Mouse (Mus musculus) adrenal gland, postnatal 4 days (tissue): ENCODE results near the gene Sae1. TPM values are rescaled to one million over a fixed set of nuclear protein-coding genes. Genes with fewer than 3 reads are reported as not detected.
A peak's percentile ranks its signal among the peaks of the same experiment; 100 is the strongest.

Experiments
- DNase-seq, 2 experiments: peaks; one replicate each; pipeline ENCODE4 v3.0.0; 2021 to 2022; ENCODE audit warnings: low spot score in 2 of 2, mixed read lengths in 2 of 2
- long read RNA-seq, 2 experiments: library from polyadenylated mRNA; stranded (forward); transcript quantifications; one replicate each; pipeline ENCODE4 v2.0.0; 2021
- total RNA-seq, 2 experiments: library from RNA; stranded (reverse); gene quantifications; 2 replicates each; pipeline ENCODE4 v1.2.3; 2021

Gene Sae1
- total RNA-seq = 100 to 1,000 TPM; 100 to 101 TPM
- long read RNA-seq, experiment 1, transcript Sae1-201 (9 exons, 1,875 nt) = major isoform, 158 of 178 reads
- long read RNA-seq, experiment 1, partial matches to known transcripts = 2 of 178 reads
- long read RNA-seq, experiment 1, other reads (novel, unspliced or antisense) = 12 of 178 reads
- long read RNA-seq, experiment 2, transcript Sae1-201 (9 exons, 1,875 nt) = major isoform, 225 of 260 reads
- long read RNA-seq, experiment 2, partial matches to known transcripts = 4 of 260 reads
- long read RNA-seq, experiment 2, other reads (novel, unspliced or antisense) = 26 of 260 reads

GRCm38 (mm10) chr7:16387160-16388041 lies at the start of gene Sae1:
Gene Sae1, minus strand, starts transcription at chr7:16387806.
- DNase-seq = peak; percentile 92 to 93

GRCm38 (mm10) chr7:16435088-16435487 lies 47.5 kb upstream of the Sae1 start:
- no peak for DNase-seq

GRCm38 (mm10) chr7:16433352-16433971 lies 45.9 kb upstream of the Sae1 start:
- DNase-seq = no peak

GRCm38 (mm10) chr7:16426129-16426729 lies 38.6 kb upstream of the Sae1 start:
- peak in 1 of 2 experiments; percentile 66 for DNase-seq

- no peak for DNase-seq
Observed at GRCm38 (mm10) chr7:16425721-16426120, 38.1 kb upstream of the Sae1 start.

GRCm38 (mm10) chr7:16423731-16424130 lies 36.1 kb upstream of the Sae1 start:
- no peak for DNase-seq

GRCm38 (mm10) chr7:16422222-16422856 lies 34.7 kb upstream of the Sae1 start:
- no peak for DNase-seq

GRCm38 (mm10) chr7:16420493-16421118 lies 33.0 kb upstream of the Sae1 start:
- DNase-seq = no peak

- no peak for DNase-seq
Observed at GRCm38 (mm10) chr7:16418713-16419112, 31.1 kb upstream of the Sae1 start.

- DNase-seq = no peak
Observed at GRCm38 (mm10) chr7:16417141-16417771, 29.6 kb upstream of the Sae1 start.

- DNase-seq = no peak
Observed at GRCm38 (mm10) chr7:16415426-16415825, 27.8 kb upstream of the Sae1 start.

GRCm38 (mm10) chr7:16412930-16413329 lies 25.3 kb upstream of the Sae1 start:
- DNase-seq = no peak

- no peak for DNase-seq
Observed at GRCm38 (mm10) chr7:16412220-16412896, 24.8 kb upstream of the Sae1 start.

GRCm38 (mm10) chr7:16411100-16411499 lies 23.5 kb upstream of the Sae1 start:
- no peak for DNase-seq

- no peak for DNase-seq
Observed at GRCm38 (mm10) chr7:16406978-16407377, 19.4 kb upstream of the Sae1 start.

GRCm38 (mm10) chr7:16405516-16406351 lies 18.1 kb upstream of the Sae1 start:
- no peak for DNase-seq

GRCm38 (mm10) chr7:16405073-16405455 lies 17.5 kb upstream of the Sae1 start:
- no peak for DNase-seq

GRCm38 (mm10) chr7:16404315-16405072 lies 16.9 kb upstream of the Sae1 start:
- DNase-seq = no peak
